Mouse (Mus musculus): ENCODE data around the gene Fam213a. TPM values are rescaled to one million over a fixed set of nuclear protein-coding genes. Genes with fewer than 3 reads are reported as not detected.
A peak's percentile ranks its signal among the peaks of the same experiment; 100 is the strongest.

Fam213a gene
- polyA plus RNA-seq, 1 experiment from 2014 or later: 94.3 TPM

GRCm38 (mm10) chr14:40952301-40952700 lies 61.3 kb downstream of the Fam213a start:
- DNase-seq (ENCODE audit: low spot score): no peak
- no peaks in the 10 kb centered on the region for H3K27me3 ChIP-seq (ENCODE audit: control insufficient read depth, insufficient read depth, low read length)
- 91% methylated on average over 3 of the region's 3 CpGs for WGBS
- H3K36me3 ChIP-seq (replicated peaks; ENCODE audit: control insufficient read depth, insufficient read depth): no peaks in the 10 kb centered on the region; the same call in 1 of the 2 replicates
- no peaks in the 10 kb centered on the region for H3K9me3 ChIP-seq (ENCODE audit: control insufficient read depth, low read length)
- H3K27ac ChIP-seq: no peak overlapping the region
- H3K9ac ChIP-seq: no peak overlapping the region
- no peak overlapping the region for H3K4me2 ChIP-seq (replicated peaks)
- no peak overlapping the region for H3K4me3 ChIP-seq (replicated peaks; ENCODE audit: low read length)
- peaks cover 40% of the 10 kb centered on the region for H3K4me1 ChIP-seq (replicated peaks; ENCODE audit: control insufficient read depth, insufficient read depth, low read length)
- ATAC-seq (ENCODE audit: low FRiP score): no peak

GRCm38 (mm10) chr14:40949730-40950614 lies 63.6 kb downstream of the Fam213a start:
- peaks cover 3% of the 10 kb centered on the region; the same call in 1 of the 2 replicates for H3K36me3 ChIP-seq (replicated peaks; ENCODE audit: control insufficient read depth, insufficient read depth)
- H3K9me3 ChIP-seq (ENCODE audit: control insufficient read depth, low read length): no peaks in the 10 kb centered on the region
- ATAC-seq (ENCODE audit: low FRiP score) (no peak), DNase-seq (ENCODE audit: low spot score) (no peak)
- no peak overlapping the region for H3K9ac ChIP-seq
- peaks cover 16% of the 10 kb centered on the region for H3K4me1 ChIP-seq (replicated peaks; ENCODE audit: control insufficient read depth, insufficient read depth, low read length)
- WGBS: 77% methylated on average over 7 of the region's 7 CpGs
- H3K4me3 ChIP-seq (replicated peaks; ENCODE audit: low read length): no peak overlapping the region
- no peak overlapping the region for H3K4me2 ChIP-seq (replicated peaks)
- H3K27me3 ChIP-seq (ENCODE audit: control insufficient read depth, insufficient read depth, low read length): no peaks in the 10 kb centered on the region
- no peak overlapping the region for H3K27ac ChIP-seq

GRCm38 (mm10) chr14:40949047-40949446 lies 64.5 kb downstream of the Fam213a start:
- no peak; the same call in 1 of the 2 replicates for ATAC-seq (ENCODE audit: low FRiP score)
- 0 out of 2 replicates have a peak overlapping the region, but pooled peaks have one; percentile 20 for H3K9ac ChIP-seq
- H3K36me3 ChIP-seq (replicated peaks; ENCODE audit: control insufficient read depth, insufficient read depth): peaks cover 3% of the 10 kb centered on the region; the same call in 1 of the 2 replicates
- H3K4me3 ChIP-seq (replicated peaks; ENCODE audit: low read length): no peak overlapping the region
- H3K27me3 ChIP-seq (ENCODE audit: control insufficient read depth, insufficient read depth, low read length): no peaks in the 10 kb centered on the region
- no peaks in the 10 kb centered on the region for H3K9me3 ChIP-seq (ENCODE audit: control insufficient read depth, low read length)
- DNase-seq (ENCODE audit: low spot score): no peak
- H3K4me1 ChIP-seq (replicated peaks; ENCODE audit: control insufficient read depth, insufficient read depth, low read length): peaks cover 11% of the 10 kb centered on the region; the same call in 1 of the 2 replicates
- H3K27ac ChIP-seq: peak overlapping the region; percentile 35; the same call in 1 of the 2 replicates
- no peak overlapping the region for H3K4me2 ChIP-seq (replicated peaks)
- 36% methylated on average over 3 of the region's 3 CpGs for WGBS

- H3K27me3 ChIP-seq (ENCODE audit: control insufficient read depth, insufficient read depth, low read length): no peaks in the 10 kb centered on the region
- no peak overlapping the region for H3K4me2 ChIP-seq (replicated peaks)
- peaks cover 11% of the 10 kb centered on the region; the same call in 1 of the 2 replicates for H3K4me1 ChIP-seq (replicated peaks; ENCODE audit: control insufficient read depth, insufficient read depth, low read length)
- no peak for DNase-seq (ENCODE audit: low spot score)
- no peaks in the 10 kb centered on the region for H3K9me3 ChIP-seq (ENCODE audit: control insufficient read depth, low read length)
- H3K4me3 ChIP-seq (replicated peaks; ENCODE audit: low read length): no peak overlapping the region
- 90% methylated on average over 5 of the region's 5 CpGs for WGBS
- ATAC-seq (ENCODE audit: low FRiP score): no peak
- H3K36me3 ChIP-seq (replicated peaks; ENCODE audit: control insufficient read depth, insufficient read depth): peaks cover 3% of the 10 kb centered on the region; the same call in 1 of the 2 replicates
- no peak overlapping the region for H3K9ac ChIP-seq
- H3K27ac ChIP-seq: peak overlapping the region; percentile 35; the same call in 1 of the 2 replicates
Observed at GRCm38 (mm10) chr14:40948522-40948921, 65.1 kb downstream of the Fam213a start.

- WGBS: 90% methylated on average over 14 of the region's 14 CpGs
- Histone ChIP-seq H3K9me3 (ENCODE audit: control insufficient read depth, low read length) (no peaks in the 10 kb centered on the region), H3K4me3 (replicated peaks; ENCODE audit: low read length) (no peak overlapping the region), H3K36me3 (replicated peaks; ENCODE audit: control insufficient read depth, insufficient read depth) (peaks cover 3% of the 10 kb centered on the region; the same call in 1 of the 2 replicates), H3K9ac (no peak overlapping the region), H3K27me3 (ENCODE audit: control insufficient read depth, insufficient read depth, low read length) (no peaks in the 10 kb centered on the region), H3K4me1 (replicated peaks; ENCODE audit: control insufficient read depth, insufficient read depth, low read length) (peaks cover 11% of the 10 kb centered on the region; the same call in 1 of the 2 replicates), H3K27ac (no peak overlapping the region), H3K4me2 (replicated peaks) (no peak overlapping the region)
- DNase-seq (ENCODE audit: low spot score) (no peak), ATAC-seq (ENCODE audit: low FRiP score) (peak; percentile 40; the same call in 1 of the 2 replicates)
Observed at GRCm38 (mm10) chr14:40947431-40948394, 65.9 kb downstream of the Fam213a start.

- 94% methylated on average over 2 of the region's 2 CpGs for WGBS
- 0 out of 2 replicates have a peak, but pooled peaks cover under 1% of the 10 kb centered on the region for H3K4me1 ChIP-seq (replicated peaks; ENCODE audit: control insufficient read depth, insufficient read depth, low read length)
- no peak for ATAC-seq (ENCODE audit: low FRiP score)
Observed at GRCm38 (mm10) chr14:40943802-40944201, 69.8 kb downstream of the Fam213a start.

More at GRCm38 (mm10) chr14:40943802-40944201, 69.8 kb downstream of the Fam213a start:
- Histone ChIP-seq H3K9ac (no peak overlapping the region), H3K36me3 (replicated peaks; ENCODE audit: control insufficient read depth, insufficient read depth) (peaks cover 3% of the 10 kb centered on the region; the same call in 1 of the 2 replicates), H3K9me3 (ENCODE audit: control insufficient read depth, low read length) (no peaks in the 10 kb centered on the region), H3K27ac (no peak overlapping the region), H3K4me3 (replicated peaks; ENCODE audit: low read length) (no peak overlapping the region), H3K4me2 (replicated peaks) (no peak overlapping the region), H3K27me3 (ENCODE audit: control insufficient read depth, insufficient read depth, low read length) (no peaks in the 10 kb centered on the region)
- no peak for DNase-seq (ENCODE audit: low spot score)

Other genes starting within 250 kb of the Fam213a start
- gene Sh2d4b, start 120.5 kb downstream of the Fam213a start, polyA plus RNA-seq (2014; fragmentation: Nextera tagmentation; extraction: Ambion mirVana): 1.1 and 1.7 TPM in 2 replicates
- gene Tspan14, start 47.0 kb downstream of the Fam213a start, polyA plus RNA-seq (2014; fragmentation: Nextera tagmentation; extraction: Ambion mirVana): 65.6 and 70.1 TPM in 2 replicates
- gene Dydc2, start 55.4 kb upstream of the Fam213a start, polyA plus RNA-seq (2014; fragmentation: Nextera tagmentation; extraction: Ambion mirVana): 0.70 and 1.6 TPM in 2 replicates
- gene Dydc1, start 59.1 kb upstream of the Fam213a start, polyA plus RNA-seq (2014; fragmentation: Nextera tagmentation; extraction: Ambion mirVana): not detected in 2 replicates
- not detected in 2 replicates for gene Mat1a, start 91.2 kb upstream of the Fam213a start, polyA plus RNA-seq (2014; fragmentation: Nextera tagmentation; extraction: Ambion mirVana)
- not detected in 2 replicates for gene Sftpa1, start 118.0 kb upstream of the Fam213a start, polyA plus RNA-seq (2014; fragmentation: Nextera tagmentation; extraction: Ambion mirVana)
- gene Mbl1, start 137.7 kb upstream of the Fam213a start, polyA plus RNA-seq (2014; fragmentation: Nextera tagmentation; extraction: Ambion mirVana): not detected in 2 replicates
- not detected in 2 replicates for gene Sftpd, start 171.4 kb upstream of the Fam213a start, polyA plus RNA-seq (2014; fragmentation: Nextera tagmentation; extraction: Ambion mirVana)

Measured in hindbrain, embryonic 14.5 days (tissue).